Mouse (Mus musculus): ENCODE results near the gene Sidt2. TPM values are rescaled to one million over a fixed set of nuclear protein-coding genes. Genes with fewer than 3 reads are reported as not detected.

The Sidt2 gene
- 698 and 957 TPM in 2 replicates for polyA plus RNA-seq (2012; rRNA removed)

GRCm38 (mm10) chr9:45955107-45955963 is at the start of gene Sidt2:
TSS of gene Sidt2 (minus strand) at chr9:45955258.
- peak; percentile 40 for DNase-seq (ENCODE audit: low read depth)

- DNase-seq (ENCODE audit: low read depth) = no peak
Measured at GRCm38 (mm10) chr9:46004529-46004928, 49.5 kb upstream of the Sidt2 start.

GRCm38 (mm10) chr9:46003729-46004128 is 48.7 kb upstream of the Sidt2 start:
- DNase-seq (ENCODE audit: low read depth) = no peak

- no peak for DNase-seq (ENCODE audit: low read depth)
Measured at GRCm38 (mm10) chr9:45999009-45999408, 44.0 kb upstream of the Sidt2 start.

GRCm38 (mm10) chr9:45985229-45985567 is 30.1 kb upstream of the Sidt2 start:
- no peak for DNase-seq (ENCODE audit: low read depth)

GRCm38 (mm10) chr9:45984409-45985228 is 29.6 kb upstream of the Sidt2 start:
- DNase-seq (ENCODE audit: low read depth) = no peak

GRCm38 (mm10) chr9:45983676-45984408 is 28.8 kb upstream of the Sidt2 start:
- DNase-seq (ENCODE audit: low read depth) = no peak

GRCm38 (mm10) chr9:45981331-45981730 is 26.3 kb upstream of the Sidt2 start:
- DNase-seq (ENCODE audit: low read depth) = no peak

GRCm38 (mm10) chr9:45980611-45981010 is 25.6 kb upstream of the Sidt2 start:
- no peak for DNase-seq (ENCODE audit: low read depth)

- DNase-seq (ENCODE audit: low read depth) = no peak
Measured at GRCm38 (mm10) chr9:45979778-45980177, 24.7 kb upstream of the Sidt2 start.

- no peak for DNase-seq (ENCODE audit: low read depth)
Measured at GRCm38 (mm10) chr9:45976884-45977283, 21.8 kb upstream of the Sidt2 start.

GRCm38 (mm10) chr9:45963577-45963976 is 8.5 kb upstream of the Sidt2 start:
- DNase-seq (ENCODE audit: low read depth) = no peak

GRCm38 (mm10) chr9:45961855-45962254 is 6.8 kb upstream of the Sidt2 start:
- DNase-seq (ENCODE audit: low read depth) = no peak

- no peak for DNase-seq (ENCODE audit: low read depth)
Measured at GRCm38 (mm10) chr9:45959661-45960060, 4.6 kb upstream of the Sidt2 start.

GRCm38 (mm10) chr9:45958851-45959250 is 3.8 kb upstream of the Sidt2 start:
- DNase-seq (ENCODE audit: low read depth) = no peak

- no peak for DNase-seq (ENCODE audit: low read depth)
Measured at GRCm38 (mm10) chr9:45958023-45958670, 3.1 kb upstream of the Sidt2 start.

- DNase-seq (ENCODE audit: low read depth) = no peak
Measured at GRCm38 (mm10) chr9:45954294-45955106, 558 bp downstream of the Sidt2 start.

GRCm38 (mm10) chr9:45953511-45954293 is 1.4 kb downstream of the Sidt2 start:
- DNase-seq (ENCODE audit: low read depth) = peak; percentile 79

GRCm38 (mm10) chr9:45952890-45953289 is 2.2 kb downstream of the Sidt2 start:
- DNase-seq (ENCODE audit: low read depth) = no peak

GRCm38 (mm10) chr9:45952057-45952456 is 3.0 kb downstream of the Sidt2 start:
- no peak for DNase-seq (ENCODE audit: low read depth)

Data from gonadal fat pad, adult 2 months (tissue).